Mouse (Mus musculus) heart, adult 2 months (tissue): ENCODE results near the gene Gm45837.

ENCODE experiments used
- CTCF ChIP-seq: fragments of 200-600 bp; IDR thresholded peaks from 2 replicates; pipeline ENCODE4 v1.8.1; 2022; ENCODE audit warnings: antibody characterized with exemption, mild to moderate bottlenecking, moderate library complexity
- POLR2A ChIP-seq: fragments of 200-500 bp; IDR thresholded peaks from 2 replicates; pipeline ENCODE4 v1.6.1; 2011; ENCODE audit warnings: mild to moderate bottlenecking, low read depth, low read length, control low read depth; ENCODE audit not compliant: insufficient read depth

DNA sequence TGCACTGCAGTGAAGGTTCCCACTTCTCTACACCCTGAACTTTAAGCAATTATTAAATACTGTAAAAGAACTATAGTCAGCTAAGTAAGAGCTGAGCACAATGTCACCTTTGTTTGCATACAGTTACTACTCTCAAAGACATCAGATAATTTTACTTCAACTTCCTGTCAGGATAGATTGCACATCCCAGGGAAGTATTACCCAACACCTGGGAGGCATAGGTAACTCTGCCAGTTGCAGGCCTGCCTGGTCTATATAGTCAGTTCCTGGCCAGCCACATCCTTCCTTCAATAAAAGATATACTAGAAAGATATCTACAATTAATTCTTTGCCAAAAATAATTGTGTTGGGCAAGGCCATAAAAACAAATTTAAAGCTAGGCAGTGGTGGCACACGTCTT lies 146.7 kb downstream of the Gm45837 start:
- TF ChIP-seq CTCF (no peak), POLR2A (no peak)
